Mouse (Mus musculus) embryonic fibroblast, embryonic 13.5 days (primary cell): ENCODE data around the gene Zfp146.

ENCODE experiments used
- CTCF ChIP-seq: IDR thresholded peaks from 2 replicates; pipeline ENCODE4 v1.5.1; 2011; ENCODE audit warnings: mild to moderate bottlenecking, control low read depth, low read length, moderate library complexity, borderline replicate concordance; ENCODE audit not compliant: insufficient read depth
- POLR2A ChIP-seq: IDR thresholded peaks from 2 replicates; pipeline ENCODE4 v1.6.1; 2011; ENCODE audit warnings: low read depth, mild to moderate bottlenecking, control low read depth, low read length, moderate library complexity

- TF ChIP-seq CTCF (no peak), POLR2A (no peak)
Measured at GRCm38 (mm10) chr7:30155507-30155906, 14.0 kb downstream of the Zfp146 start.
